Mouse (Mus musculus) liver, embryonic 16.5 days (tissue): ENCODE data around the gene BC025920. TPM values are rescaled to one million over a fixed set of nuclear protein-coding genes. Genes with fewer than 3 reads are reported as not detected.
"Not testable (repeated sequence)": the region's sequence is repeated elsewhere in the genome, so short reads cannot be mapped to it uniquely, and the experiment has no call there.

Experiments used
- ATAC-seq: fragments of 200-750 bp; cut with Nextera tagmentation; 2 replicates; pipeline ENCODE4 v1.8.0; 2017; ENCODE audit warnings: low read depth, mild to moderate bottlenecking, moderate number of reproducible peaks, moderate library complexity
- H3K27ac ChIP-seq: fragments of 300-500 bp; sonication (generic); 2 replicates; pipeline ENCODE4 v1.5.1; 2014; ENCODE audit warnings: mild to moderate bottlenecking, low read length
- H3K27me3 ChIP-seq: fragments of 300-500 bp; sonication (generic); 2 replicates; pipeline ENCODE4 v1.6.1; 2014; ENCODE audit warnings: low read depth, low read length, mixed read lengths; ENCODE audit not compliant: control insufficient read depth, insufficient read depth
- H3K36me3 ChIP-seq: fragments of 300-500 bp; sonication (generic); 2 replicates; pipeline ENCODE4 v1.6.1; 2014; ENCODE audit warnings: mild to moderate bottlenecking; ENCODE audit not compliant: control insufficient read depth, insufficient read depth
- H3K4me1 ChIP-seq: fragments of 300-500 bp; sonication (generic); 2 replicates; pipeline ENCODE4 v1.6.1; 2014; ENCODE audit warnings: low read depth, low read length, mixed read lengths; ENCODE audit not compliant: control insufficient read depth
- H3K4me2 ChIP-seq: fragments of 300-500 bp; sonication (generic); 2 replicates; pipeline ENCODE4 v1.6.1; 2014; ENCODE audit warnings: low read depth, low read length, mixed read lengths
- H3K4me3 ChIP-seq: fragments of 300-500 bp; sonication (generic); 2 replicates; pipeline ENCODE4 v1.5.1; 2014; ENCODE audit warnings: low read depth, mild to moderate bottlenecking, low read length
- H3K9ac ChIP-seq: fragments of 300-500 bp; sonication (generic); 2 replicates; pipeline ENCODE4 v1.6.1; 2014; ENCODE audit warnings: low read depth, low read length
- H3K9me3 ChIP-seq: fragments of 300-500 bp; sonication (generic); replicated peaks from 2 replicates; pipeline ENCODE4 v1.6.1; 2016; ENCODE audit warnings: low read length; ENCODE audit not compliant: control insufficient read depth
- WGBS: fragments of 180-500 bp; shearing (Covaris S2); extraction: QIAGEN DNeasy Blood & Tissue Kit; methylation state at CpG from one replicate; pipeline ENCODE4 v1.1.7; 2014; ENCODE audit not compliant: insufficient replicate concordance; 5-methylcytosine and 5-hydroxymethylcytosine counted together
- polyA plus RNA-seq: library from polyadenylated mRNA; unstranded; fragments of >200 nt; fragmentation: Nextera tagmentation; extraction: Ambion mirVana; gene quantifications from 2 replicates; pipeline ENCODE4 v1.2.1, GENCODE M21; 2015

Gene BC025920
- polyA plus RNA-seq, 1 experiment from 2014 or later = 0.35 TPM

DNA sequence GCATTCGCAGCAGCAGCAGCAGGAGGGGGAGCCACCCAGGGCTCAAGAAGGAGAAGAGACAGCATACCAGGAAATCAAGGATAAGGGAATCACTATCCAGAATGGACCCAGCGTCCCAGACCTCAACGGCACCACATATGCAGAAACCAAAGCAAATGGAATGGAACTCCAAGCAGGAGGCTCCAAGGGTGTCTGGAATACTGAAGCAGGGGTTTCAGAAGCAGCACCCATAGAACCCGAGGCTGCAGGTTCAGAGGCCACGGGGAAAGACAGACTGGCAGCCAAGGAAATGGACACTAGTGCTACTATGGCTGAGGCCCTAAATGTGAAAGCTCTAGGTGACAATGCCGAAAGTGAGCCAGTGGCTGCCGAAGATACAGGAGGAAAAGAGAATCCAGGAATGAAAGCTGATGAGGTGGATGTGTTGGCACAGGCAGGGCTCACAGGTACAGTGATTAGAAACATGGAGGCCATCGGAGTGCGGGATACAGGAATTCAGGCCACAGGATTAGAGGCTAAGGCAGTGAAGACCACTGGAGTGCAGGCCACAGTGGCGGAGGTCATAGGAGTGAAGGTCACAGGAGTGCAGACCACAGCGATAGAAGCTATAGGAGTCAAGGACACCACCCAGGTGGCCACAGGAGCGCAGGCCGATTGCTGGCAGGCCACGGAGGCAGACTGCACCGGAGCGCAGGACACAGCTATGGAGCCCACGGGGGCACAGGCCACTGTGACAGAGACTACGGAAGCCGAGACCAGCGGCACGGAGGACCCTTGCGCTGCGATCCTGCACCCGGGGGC lies 36.8 kb downstream of the BC025920 start:
- no peak; the same call in 1 of the 2 replicates for ATAC-seq
- no peaks in the 10 kb centered on the region for H3K9me3 ChIP-seq
- H3K27me3 ChIP-seq = no peaks in the 10 kb centered on the region
- peak overlapping the region; percentile 90 for H3K9ac ChIP-seq
- 18% methylated on average over 24 of the region's 24 CpGs for WGBS
- H3K4me2 ChIP-seq = peak overlapping the region; percentile 96
- no peaks in the 10 kb centered on the region for H3K36me3 ChIP-seq
- peak overlapping the region; percentile 81 for H3K4me3 ChIP-seq
- H3K4me1 ChIP-seq = peaks cover 12% of the 10 kb centered on the region
- H3K27ac ChIP-seq = peak overlapping the region; percentile 94

DNA sequence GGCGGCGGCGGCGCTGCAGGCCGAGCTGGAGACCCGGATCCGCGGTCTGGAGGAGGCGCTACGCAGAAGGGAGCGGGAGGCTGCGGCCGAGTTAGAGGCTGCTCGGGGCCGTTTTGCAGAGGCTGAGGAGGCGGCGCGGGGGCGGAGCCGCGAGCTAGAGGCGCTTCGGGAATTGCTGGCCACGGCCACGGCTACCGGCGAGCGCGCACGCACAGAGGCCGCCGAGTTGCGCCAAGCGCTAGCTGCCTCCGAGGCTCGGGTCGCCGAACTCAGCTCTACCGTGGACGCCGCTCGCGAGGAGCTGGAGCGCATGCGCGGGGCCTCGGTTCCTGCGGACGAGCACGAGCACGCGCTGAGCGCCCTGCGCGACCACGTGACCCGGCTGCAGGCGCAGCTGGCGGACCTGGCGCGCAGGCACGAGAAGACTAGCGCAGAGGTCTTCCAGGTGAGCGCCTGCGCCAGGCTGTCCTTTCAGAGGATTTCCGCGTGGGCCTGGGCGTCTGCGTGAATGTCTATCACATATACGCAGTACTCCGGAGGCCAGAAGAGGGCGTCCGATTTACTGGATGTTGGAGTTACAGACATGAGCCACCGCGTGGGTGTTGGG lies 37.5 kb downstream of the BC025920 start:
- H3K4me2 ChIP-seq = peak overlapping the region; percentile 96
- peak overlapping the region; percentile 94 for H3K27ac ChIP-seq
- H3K36me3 ChIP-seq = no peaks in the 10 kb centered on the region
- WGBS = under 1% methylated on average over 70 of the region's 75 CpGs
- H3K9me3 ChIP-seq = no peaks in the 10 kb centered on the region
- peak overlapping the region; percentile 90 for H3K9ac ChIP-seq
- H3K27me3 ChIP-seq = no peaks in the 10 kb centered on the region
- peak overlapping the region; percentile 81 for H3K4me3 ChIP-seq
- peak; percentile 89 for ATAC-seq
- H3K4me1 ChIP-seq = peaks cover 12% of the 10 kb centered on the region

DNA sequence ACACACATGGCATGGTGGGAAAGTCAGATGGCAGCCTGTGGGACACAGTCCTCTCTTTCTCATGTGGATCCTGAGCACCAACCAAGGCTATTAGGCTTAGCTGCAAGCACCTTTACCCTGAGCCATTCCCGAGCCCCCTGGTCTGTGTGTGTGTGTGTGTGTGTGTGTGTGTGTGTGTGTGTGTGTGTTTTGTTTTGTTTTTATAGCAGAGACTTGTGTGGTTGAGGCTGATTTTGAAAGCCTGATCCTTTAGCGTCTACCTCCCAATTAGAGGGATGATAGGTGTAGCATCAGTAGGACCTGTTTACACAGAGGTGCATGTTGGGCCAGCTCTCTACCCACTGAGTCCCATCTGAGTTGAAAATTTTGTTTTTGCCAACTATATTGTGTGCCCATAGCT lies 38.1 kb downstream of the BC025920 start:
- 37% methylated on average over 2 of the region's 2 CpGs for WGBS
- Histone ChIP-seq H3K36me3 (no peaks in the 10 kb centered on the region), H3K9me3 (no peaks in the 10 kb centered on the region), H3K4me3 (peak overlapping the region; percentile 81), H3K4me1 (peaks cover 14% of the 10 kb centered on the region), H3K27ac (peak overlapping the region; percentile 94), H3K4me2 (peak overlapping the region; percentile 96), H3K9ac (peak overlapping the region; percentile 90), H3K27me3 (no peaks in the 10 kb centered on the region)
- no peak for ATAC-seq

DNA sequence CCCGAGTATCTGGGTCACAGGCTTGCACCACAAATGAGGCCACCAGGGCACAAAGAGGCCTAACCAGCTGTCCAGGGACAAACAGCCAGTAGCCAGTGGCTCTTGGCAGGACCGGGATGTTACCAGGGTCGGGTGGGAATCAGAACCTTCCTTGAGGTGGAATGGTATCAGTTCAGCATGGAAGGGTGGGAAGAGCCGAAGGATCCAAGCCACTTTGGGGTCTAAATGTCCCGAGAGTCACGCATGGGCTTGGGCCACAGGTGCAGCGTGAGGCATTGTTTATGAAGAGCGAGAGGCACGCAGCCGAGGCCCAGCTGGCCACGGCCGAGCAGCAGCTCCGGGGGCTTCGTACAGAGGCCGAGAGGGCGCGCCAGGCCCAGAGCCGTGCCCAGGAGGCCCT lies 38.6 kb downstream of the BC025920 start:
- H3K27ac ChIP-seq = no peak overlapping the region
- 86% methylated on average over 18 of the region's 18 CpGs for WGBS
- H3K36me3 ChIP-seq = no peaks in the 10 kb centered on the region
- no peak for ATAC-seq
- H3K4me2 ChIP-seq = no peak overlapping the region
- H3K9ac ChIP-seq = no peak overlapping the region
- no peaks in the 10 kb centered on the region for H3K27me3 ChIP-seq
- H3K4me1 ChIP-seq = peaks cover 14% of the 10 kb centered on the region
- H3K4me3 ChIP-seq = no peak overlapping the region
- H3K9me3 ChIP-seq = no peaks in the 10 kb centered on the region

DNA sequence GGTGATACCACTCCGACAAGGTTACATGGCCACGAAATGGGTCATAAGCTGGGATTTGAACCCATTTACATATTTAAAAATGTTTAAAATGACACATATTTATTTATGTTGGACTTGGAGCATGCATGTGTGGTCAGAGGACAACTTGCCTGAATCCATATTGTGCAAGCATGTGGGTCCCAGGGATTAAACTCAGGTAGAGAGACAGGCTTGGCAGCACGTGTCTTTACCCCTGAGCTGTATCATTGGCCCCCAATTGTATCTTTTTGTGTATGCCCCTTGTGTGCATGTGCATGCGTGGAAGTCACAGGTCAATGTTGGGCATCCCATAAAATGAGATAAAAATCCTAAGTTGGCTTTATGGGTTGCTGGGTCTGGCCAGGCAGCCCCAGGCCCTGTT lies 39.3 kb downstream of the BC025920 start:
- H3K27ac ChIP-seq = no peak overlapping the region
- WGBS = 66% methylated on average over 4 of the region's 4 CpGs
- no peaks in the 10 kb centered on the region for H3K9me3 ChIP-seq
- no peaks in the 10 kb centered on the region for H3K36me3 ChIP-seq
- no peak overlapping the region for H3K9ac ChIP-seq
- no peak for ATAC-seq
- no peaks in the 10 kb centered on the region for H3K27me3 ChIP-seq
- H3K4me2 ChIP-seq = no peak overlapping the region
- no peak overlapping the region for H3K4me3 ChIP-seq
- peaks cover 17% of the 10 kb centered on the region for H3K4me1 ChIP-seq

DNA sequence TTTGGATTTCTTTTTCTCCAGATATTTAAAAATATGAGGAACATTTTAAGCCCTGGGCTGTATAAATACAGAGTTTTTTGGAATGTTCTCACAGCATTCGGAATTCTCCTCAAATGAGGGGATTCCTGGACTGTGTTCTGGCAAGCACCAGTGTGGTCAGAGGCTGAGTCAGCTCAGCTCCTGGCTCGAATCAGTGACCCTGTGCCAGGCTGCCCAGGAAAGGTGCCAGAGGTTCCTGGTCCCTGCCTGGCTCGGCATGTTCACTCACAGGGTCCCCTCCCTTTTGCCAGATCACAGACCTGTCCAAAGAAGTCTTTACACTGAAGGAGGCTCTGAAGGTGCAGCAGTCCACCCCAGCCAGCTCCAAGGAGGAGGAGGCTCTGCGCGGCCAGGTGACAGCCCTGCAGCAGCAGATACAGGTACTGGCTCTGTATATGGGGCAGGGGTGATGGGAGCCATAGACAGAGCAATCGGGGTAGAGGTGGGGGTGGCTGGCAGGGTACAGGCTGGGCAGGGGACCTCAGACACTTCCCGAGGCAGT lies 40.0 kb downstream of the BC025920 start:
- Histone ChIP-seq H3K9me3 (no peaks in the 10 kb centered on the region), H3K27me3 (no peaks in the 10 kb centered on the region), H3K4me2 (no peak overlapping the region), H3K36me3 (no peaks in the 10 kb centered on the region), H3K27ac (no peak overlapping the region), H3K9ac (no peak overlapping the region), H3K4me3 (no peak overlapping the region), H3K4me1 (peaks cover 17% of the 10 kb centered on the region)
- 63% methylated on average over 7 of the region's 7 CpGs for WGBS
- ATAC-seq = no peak

DNA sequence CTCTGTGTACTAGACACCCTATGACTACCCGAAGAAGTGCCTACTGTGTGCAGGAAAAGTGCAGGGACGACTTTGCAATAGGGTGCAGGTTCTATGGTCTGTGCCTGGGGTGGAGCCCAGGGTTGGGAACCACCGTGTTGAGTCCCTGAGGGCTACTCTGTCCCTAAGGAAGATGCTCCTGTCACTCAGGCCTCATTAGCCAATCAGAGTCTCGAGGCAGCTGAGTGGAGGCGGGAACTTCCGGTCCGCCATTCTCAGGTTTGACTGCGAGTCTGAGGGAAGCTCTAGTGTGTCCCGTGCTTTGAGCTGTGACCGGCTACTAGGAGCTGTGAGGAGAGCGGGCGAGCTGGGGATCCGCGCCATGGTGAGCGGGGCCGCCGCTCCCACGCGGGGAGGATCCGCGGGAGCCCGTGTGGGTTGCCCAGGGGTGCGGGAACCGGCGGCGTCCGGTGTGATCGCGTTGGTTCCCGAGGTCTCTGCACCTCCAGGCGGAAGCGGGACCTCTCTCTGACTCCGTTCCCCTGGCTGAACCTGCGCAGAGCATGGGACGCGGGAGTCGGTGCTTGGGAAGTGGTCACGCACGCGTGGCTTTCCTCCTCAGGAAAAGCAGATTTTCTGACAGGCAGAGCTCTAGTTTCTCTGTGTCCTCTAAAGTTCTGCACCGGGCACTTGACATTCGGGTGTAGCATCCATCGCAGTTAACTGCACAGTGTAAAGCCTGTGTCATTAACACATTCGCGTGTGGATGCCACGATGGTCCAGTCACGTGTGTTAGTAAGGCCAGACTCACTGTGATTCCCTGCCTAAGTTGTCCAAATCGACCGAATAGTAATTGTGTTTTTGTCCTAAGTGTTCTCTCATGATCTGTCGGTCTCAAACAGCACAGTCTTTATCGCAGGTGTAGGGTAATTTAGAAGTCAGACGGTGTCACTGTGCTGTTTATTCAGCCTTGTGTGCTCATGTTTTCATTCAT lies 43.0 kb downstream of the BC025920 start, which contains the start of gene Gm10778:
Gm10778 (plus strand) TSS at position 257 of the 973 bp plus-strand sequence.
- not testable (repeated sequence) for H3K9me3 ChIP-seq, H3K4me1 ChIP-seq, H3K36me3 ChIP-seq, H3K27me3 ChIP-seq
- Histone ChIP-seq H3K27ac (peak within 1 kb of the TSS; percentile 61; the same call in 1 of the 2 replicates), H3K9ac (peak within 1 kb of the TSS; percentile 74), H3K4me3 (peak within 1 kb of the TSS; percentile 67), H3K4me2 (peak within 1 kb of the TSS; percentile 62)
- ATAC-seq = peak; percentile 94
- WGBS = 2% methylated on average over 32 of the region's 52 CpGs

DNA sequence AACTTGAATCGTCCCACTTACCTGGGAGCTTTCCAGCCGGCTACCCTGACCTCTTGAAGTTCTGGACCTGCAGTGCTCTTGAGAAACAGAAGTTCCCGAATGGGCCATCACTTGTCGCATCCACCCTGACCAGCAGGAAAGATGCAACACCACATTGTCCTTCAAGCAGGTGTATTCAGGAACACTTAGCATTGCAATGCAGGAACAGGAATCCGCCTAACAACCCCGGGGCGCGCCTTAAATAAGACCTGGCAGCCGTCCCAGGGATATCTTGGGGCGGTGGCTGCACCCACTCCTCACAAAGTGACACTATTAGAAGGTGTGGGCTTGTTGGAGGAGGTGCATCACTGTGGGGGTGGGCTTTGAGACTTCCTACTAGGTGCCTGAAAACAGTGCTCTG lies 49.1 kb downstream of the BC025920 start:
- Histone ChIP-seq H3K4me2 (no peak overlapping the region), H3K9ac (no peak overlapping the region), H3K27ac (no peak overlapping the region), H3K9me3 (peaks cover 2% of the 10 kb centered on the region), H3K36me3 (peaks cover 10% of the 10 kb centered on the region), H3K4me1 (peaks cover 2% of the 10 kb centered on the region), H3K27me3 (no peaks in the 10 kb centered on the region), H3K4me3 (no peak overlapping the region)
- no peak for ATAC-seq
- 83% methylated on average over 10 of the region's 10 CpGs for WGBS
